Mouse (Mus musculus): Measurements from ENCODE around the gene Cdc42ep2.

- TF ChIP-seq MAX (IDR thresholded peaks at IDR 0.05; ENCODE audit: low read depth) (no peak), POLR2A (IDR thresholded peaks at IDR 0.05; ENCODE audit: insufficient read length, low read depth) (no peak), POLR2AphosphoS2 (IDR thresholded peaks at IDR 0.05; ENCODE audit: insufficient read length, low read depth) (no peak)
These were observed 465 bp downstream of the Cdc42ep2 start for GRCm38 (mm10) chr19:5923990-5924712.
